Mouse (Mus musculus): ENCODE measurements around the gene 4930449I24Rik.
"Not testable (repeated sequence)": the region's sequence is repeated elsewhere in the genome, so short reads cannot be mapped to it uniquely, and the experiment has no call there.

DNA sequence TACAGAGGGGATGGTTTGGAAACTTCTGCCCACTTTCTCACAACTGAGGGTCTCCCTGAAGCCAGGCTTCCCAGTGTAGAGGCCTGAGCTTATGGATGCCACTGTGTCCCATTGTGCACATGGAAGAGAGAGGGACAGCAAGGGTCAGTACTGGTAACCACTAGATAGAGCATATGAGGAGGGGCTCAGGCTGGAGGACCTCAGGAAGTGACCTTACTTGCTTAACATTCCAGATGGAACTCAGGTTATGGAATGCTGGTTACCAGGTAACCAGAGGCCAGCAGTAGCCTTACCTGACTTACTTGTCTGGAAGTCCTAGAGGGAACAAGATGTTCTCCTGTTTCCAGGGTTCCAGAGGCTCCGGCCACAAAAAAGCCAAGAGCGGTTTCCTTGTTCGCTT lies 20.5 kb upstream of the 4930449I24Rik start, which contains the start of gene Gm6408:
- not testable (repeated sequence) for TF ChIP-seq CTCF, POLR2A (IDR thresholded peaks at IDR 0.05; ENCODE audit: extremely low read depth, insufficient read depth, low read length)

Data from cortical plate, adult 2 months (tissue).